Mouse (Mus musculus) neural tube, embryonic 14.5 days (tissue): ENCODE measurements around the gene Olfr1178. TPM values are rescaled to one million over a fixed set of nuclear protein-coding genes. Genes with fewer than 3 reads are reported as not detected.
A peak's percentile ranks its signal among the peaks of the same experiment; 100 is the strongest.

Experiments used
- ATAC-seq: fragments of 200-750 bp; cut with Nextera tagmentation; 2 replicates; pipeline ENCODE4 v1.8.0; 2017; ENCODE audit warnings: low read depth, mild to moderate bottlenecking, moderate TSS enrichment, moderate library complexity
- H3K27ac ChIP-seq: fragments of 300-500 bp; sonication (generic); 2 replicates; pipeline ENCODE4 v1.5.1; 2014; ENCODE audit warnings: low read depth, mild to moderate bottlenecking, control low read depth, low read length, moderate library complexity, mixed read lengths
- H3K27me3 ChIP-seq: fragments of 300-500 bp; sonication (generic); 2 replicates; pipeline ENCODE4 v1.6.1; 2014; ENCODE audit warnings: low read length; ENCODE audit not compliant: control insufficient read depth, insufficient read depth
- H3K36me3 ChIP-seq: fragments of 300-500 bp; sonication (generic); 2 replicates; pipeline ENCODE4 v1.6.1; 2014; ENCODE audit warnings: low read length, mixed read lengths; ENCODE audit not compliant: control insufficient read depth, insufficient read depth
- H3K4me1 ChIP-seq: fragments of 300-500 bp; sonication (generic); 2 replicates; pipeline ENCODE4 v1.6.1; 2014; ENCODE audit warnings: low read length; ENCODE audit not compliant: control insufficient read depth, insufficient read depth
- H3K4me2 ChIP-seq: fragments of 300-500 bp; sonication (generic); 2 replicates; pipeline ENCODE4 v1.6.1; 2014; ENCODE audit warnings: mild to moderate bottlenecking, low read depth, low read length, control low read depth
- H3K4me3 ChIP-seq: fragments of 300-500 bp; sonication (generic); 2 replicates; pipeline ENCODE4 v1.5.1; 2014; ENCODE audit warnings: low read depth, low read length, control low read depth, mixed read lengths
- H3K9ac ChIP-seq: fragments of 300-500 bp; sonication (generic); replicated peaks from 2 replicates; pipeline ENCODE4 v1.6.1; 2014; ENCODE audit warnings: low read depth, mild to moderate bottlenecking, control low read depth, low read length, mixed read lengths
- H3K9me3 ChIP-seq: fragments of 300-500 bp; sonication (generic); 2 replicates; pipeline ENCODE4 v1.6.1; 2016; ENCODE audit warnings: low read length; ENCODE audit not compliant: control insufficient read depth
- WGBS: fragments of 180-500 bp; shearing (Covaris S2); extraction: QIAGEN DNeasy Blood & Tissue Kit; methylation state at CpG from one replicate; pipeline ENCODE4 v1.1.7; 2014; 5-methylcytosine and 5-hydroxymethylcytosine counted together
- polyA plus RNA-seq: library from polyadenylated mRNA; unstranded; fragments of >200 nt; fragmentation: Nextera tagmentation; extraction: Ambion mirVana; gene quantifications from 2 replicates; pipeline ENCODE4 v1.2.1, GENCODE M21; 2014

Gene Olfr1178
- not detected in 2 replicates for polyA plus RNA-seq

GRCm38 (mm10) chr2:88386762-88387161, at the start of gene Olfr1178:
Gene Olfr1178, plus strand, starts transcription at chr2:88387062.
- H3K4me3 ChIP-seq = no peak within 1 kb of the TSS
- ATAC-seq = no peak
- H3K4me1 ChIP-seq = no peaks in the 10 kb centered on the region
- H3K4me2 ChIP-seq = no peak within 1 kb of the TSS
- no peak within 1 kb of the TSS for H3K9ac ChIP-seq
- WGBS = 76% methylated on average over 1 of the region's 1 CpGs
- no peaks in the 10 kb centered on the region for H3K27me3 ChIP-seq
- H3K36me3 ChIP-seq = no peaks in the 10 kb centered on the region
- H3K9me3 ChIP-seq = no peaks in the 10 kb centered on the region
- no peak within 1 kb of the TSS for H3K27ac ChIP-seq

- no peak within 1 kb of the TSS for H3K4me2 ChIP-seq
- 91% methylated on average over 1 of the region's 1 CpGs for WGBS
- no peak within 1 kb of the TSS for H3K27ac ChIP-seq
Observed at GRCm38 (mm10) chr2:88346392-88346791, 40.5 kb upstream of the Olfr1178 start, which contains the start of gene Olfr1177-ps. Gene Olfr1177-ps, minus strand, starts transcription at chr2:88346492.

GRCm38 (mm10) chr2:88356304-88356703, 30.6 kb upstream of the Olfr1178 start:
- H3K4me1 ChIP-seq = no peaks in the 10 kb centered on the region
- H3K4me3 ChIP-seq = no peak overlapping the region
- H3K27me3 ChIP-seq = no peaks in the 10 kb centered on the region
- H3K9ac ChIP-seq = no peak overlapping the region
- no peak overlapping the region for H3K4me2 ChIP-seq
- WGBS = under 1% methylated on average over 2 of the region's 2 CpGs
- no peak overlapping the region for H3K27ac ChIP-seq
- H3K9me3 ChIP-seq = no peaks in the 10 kb centered on the region
- no peaks in the 10 kb centered on the region for H3K36me3 ChIP-seq
- ATAC-seq = peak; percentile 54

More at GRCm38 (mm10) chr2:88346392-88346791, 40.5 kb upstream of the Olfr1178 start, which contains the start of gene Olfr1177-ps:
- Histone ChIP-seq H3K4me1 (no peaks in the 10 kb centered on the region), H3K9me3 (no peaks in the 10 kb centered on the region), H3K27me3 (no peaks in the 10 kb centered on the region), H3K4me3 (no peak within 1 kb of the TSS), H3K36me3 (no peaks in the 10 kb centered on the region), H3K9ac (no peak within 1 kb of the TSS)
- no peak for ATAC-seq

- no peaks in the 10 kb centered on the region for H3K4me1 ChIP-seq
- no peak within 1 kb of the TSS for H3K4me2 ChIP-seq
- no peak for ATAC-seq
- no peaks in the 10 kb centered on the region for H3K9me3 ChIP-seq
- no peaks in the 10 kb centered on the region for H3K36me3 ChIP-seq
- 91% methylated on average over 3 of the region's 3 CpGs for WGBS
- H3K4me3 ChIP-seq = no peak within 1 kb of the TSS
- no peaks in the 10 kb centered on the region for H3K27me3 ChIP-seq
- no peak within 1 kb of the TSS for H3K27ac ChIP-seq
- no peak within 1 kb of the TSS for H3K9ac ChIP-seq
Observed at GRCm38 (mm10) chr2:88406353-88406752, 19.5 kb downstream of the Olfr1178 start, which contains the start of gene Olfr1179. Gene Olfr1179, minus strand, starts transcription at chr2:88406453.

GRCm38 (mm10) chr2:88419051-88419450, 32.2 kb downstream of the Olfr1178 start, which contains the start of gene Olfr1180:
Gene Olfr1180, minus strand, starts transcription at chr2:88419151.
- no peak within 1 kb of the TSS for H3K9ac ChIP-seq
- no peaks in the 10 kb centered on the region for H3K9me3 ChIP-seq
- no peak within 1 kb of the TSS for H3K4me2 ChIP-seq
- no peak within 1 kb of the TSS for H3K27ac ChIP-seq
- no peaks in the 10 kb centered on the region for H3K4me1 ChIP-seq
- WGBS = 69% methylated on average over 2 of the region's 2 CpGs
- H3K4me3 ChIP-seq = no peak within 1 kb of the TSS
- H3K36me3 ChIP-seq = no peaks in the 10 kb centered on the region
- no peak for ATAC-seq
- no peaks in the 10 kb centered on the region for H3K27me3 ChIP-seq

GRCm38 (mm10) chr2:88426071-88426470, 39.2 kb downstream of the Olfr1178 start, which contains the start of gene Olfr1181:
Gene Olfr1181, minus strand, starts transcription at chr2:88426171.
- Histone ChIP-seq H3K4me2 (no peak within 1 kb of the TSS), H3K4me1 (no peaks in the 10 kb centered on the region), H3K4me3 (no peak within 1 kb of the TSS), H3K27me3 (no peaks in the 10 kb centered on the region), H3K9me3 (no peaks in the 10 kb centered on the region), H3K36me3 (no peaks in the 10 kb centered on the region), H3K9ac (no peak within 1 kb of the TSS), H3K27ac (no peak within 1 kb of the TSS)
- 87% methylated on average over 1 of the region's 1 CpGs for WGBS
- ATAC-seq = no peak

GRCm38 (mm10) chr2:88449031-88449430, 62.2 kb downstream of the Olfr1178 start, which contains the start of gene Gm13757:
Gene Gm13757, minus strand, starts transcription at chr2:88449131.
- H3K4me3 ChIP-seq = no peak within 1 kb of the TSS
- H3K27me3 ChIP-seq = no peaks in the 10 kb centered on the region
- WGBS = 100% methylated on average over 1 of the region's 1 CpGs
- H3K4me2 ChIP-seq = no peak within 1 kb of the TSS
- H3K36me3 ChIP-seq = no peaks in the 10 kb centered on the region
- ATAC-seq = no peak
- H3K4me1 ChIP-seq = no peaks in the 10 kb centered on the region
- H3K9ac ChIP-seq = no peak within 1 kb of the TSS
- no peaks in the 10 kb centered on the region for H3K9me3 ChIP-seq
- no peak within 1 kb of the TSS for H3K27ac ChIP-seq

Other genes with a start within 250 kb of the Olfr1178 start
- gene Olfr1167, start 231.9 kb upstream of the Olfr1178 start, polyA plus RNA-seq = not detected in 2 replicates
- not detected in 2 replicates for gene Olfr1168, start 205.2 kb upstream of the Olfr1178 start, polyA plus RNA-seq
- gene Olfr1170, start 158.7 kb upstream of the Olfr1178 start, polyA plus RNA-seq = not detected in 2 replicates
- gene Olfr1173, start 107.2 kb upstream of the Olfr1178 start, polyA plus RNA-seq = not detected in 2 replicates
- gene Olfr1174-ps, start 71.9 kb upstream of the Olfr1178 start, polyA plus RNA-seq = not detected in 2 replicates
- gene Olfr1175-ps, start 59.8 kb upstream of the Olfr1178 start, polyA plus RNA-seq = not detected in 2 replicates
- gene Olfr1176, start 50.3 kb upstream of the Olfr1178 start, polyA plus RNA-seq = not detected in 2 replicates
- gene Olfr1177-ps, start 40.6 kb upstream of the Olfr1178 start, polyA plus RNA-seq = not detected in 2 replicates
- not detected in 2 replicates for gene Olfr1179, start 19.4 kb downstream of the Olfr1178 start, polyA plus RNA-seq
- gene Olfr1180, start 32.1 kb downstream of the Olfr1178 start, polyA plus RNA-seq = not detected in 2 replicates
- not detected in 2 replicates for gene Olfr1181, start 39.1 kb downstream of the Olfr1178 start, polyA plus RNA-seq
- gene Gm13757, start 62.1 kb downstream of the Olfr1178 start, polyA plus RNA-seq = not detected in 2 replicates
- gene Olfr1183, start 67.8 kb downstream of the Olfr1178 start, polyA plus RNA-seq = not detected in 2 replicates
- not detected in 2 replicates for gene Olfr1184, start 96.5 kb downstream of the Olfr1178 start, polyA plus RNA-seq
- not detected in 2 replicates for gene Olfr1185-ps1, start 106.3 kb downstream of the Olfr1178 start, polyA plus RNA-seq
- gene Olfr1186, start 131.5 kb downstream of the Olfr1178 start, polyA plus RNA-seq = not detected in 2 replicates
- not detected in 2 replicates for gene Olfr1188, start 169.9 kb downstream of the Olfr1178 start, polyA plus RNA-seq
- gene Olfr1189, start 199.4 kb downstream of the Olfr1178 start, polyA plus RNA-seq = not detected in 2 replicates